Mouse (Mus musculus) brain, adult 2 months (tissue): ENCODE data around the gene Sfn.

Experiments used
- DNase-seq: peaks from one replicate; pipeline ENCODE4 v3.0.0; 2011; ENCODE audit warnings: low read depth, low spot score

Gene Sfn

DNA sequence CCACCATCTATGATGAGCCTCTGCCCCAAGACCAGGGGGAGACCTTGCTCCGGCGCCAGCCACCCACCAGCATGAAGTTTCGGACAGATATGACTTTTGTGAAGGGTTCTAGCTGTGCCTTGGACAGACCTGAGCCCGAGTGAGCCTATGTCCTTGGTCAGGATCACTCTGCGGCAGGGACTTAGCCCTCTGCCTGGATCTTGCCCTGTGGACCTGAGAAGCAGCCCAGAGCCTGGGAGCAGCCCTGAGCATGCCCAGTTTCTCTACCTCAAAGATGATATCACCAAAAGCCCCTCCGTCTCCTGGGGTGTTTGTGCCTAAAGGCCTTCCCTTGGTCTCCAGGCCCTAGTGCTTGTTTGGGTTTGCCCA, 18.3 kb downstream of the Sfn start:
- DNase-seq: no peak

DNA sequence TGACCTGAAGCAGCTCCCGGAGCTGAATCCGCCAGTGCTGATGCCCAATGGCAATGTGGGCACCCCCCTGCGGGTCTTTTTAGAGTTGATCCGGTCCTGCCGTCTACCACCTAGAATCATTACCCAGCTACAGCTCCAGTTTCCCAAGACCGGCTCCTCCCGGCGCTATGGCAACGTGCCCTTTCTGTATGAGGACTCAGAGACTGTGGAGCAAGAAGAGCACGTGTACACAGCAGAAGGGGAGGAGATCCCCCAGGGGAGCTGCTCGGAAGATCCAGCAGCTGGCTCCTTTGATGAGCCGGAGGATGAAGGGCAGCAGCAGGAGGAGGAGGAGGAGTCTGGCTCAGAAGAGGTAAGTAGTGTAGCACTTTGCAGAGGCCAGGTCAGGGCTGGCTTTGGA, 24.0 kb downstream of the Sfn start:
- no peak for DNase-seq

DNA sequence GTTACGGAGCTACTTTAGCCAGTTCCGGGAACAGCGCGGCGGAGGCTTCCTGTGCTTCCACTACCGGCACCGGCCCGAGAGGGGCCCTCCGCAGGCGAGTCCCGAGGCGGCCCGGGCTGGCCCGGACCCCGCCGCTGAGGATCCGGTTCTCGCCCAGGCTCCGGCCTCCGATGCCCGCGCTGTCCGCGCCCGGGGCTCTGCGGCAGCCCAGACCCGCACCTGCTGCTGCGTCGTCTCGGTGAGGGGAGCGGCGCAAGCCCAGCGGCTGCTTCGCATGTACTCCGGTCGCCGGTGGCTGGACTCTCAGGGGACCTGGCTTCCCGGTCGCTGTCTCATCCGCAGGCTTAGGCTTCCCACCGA, 27.1 kb downstream of the Sfn start:
- DNase-seq: no peak

GRCm38 (mm10) chr4:133574070-133574842, 27.7 kb downstream of the Sfn start, which contains the start of gene Gpatch3:
Gene Gpatch3 (plus strand): TSS chr4:133574745.
- DNase-seq: peak; percentile 97

DNA sequence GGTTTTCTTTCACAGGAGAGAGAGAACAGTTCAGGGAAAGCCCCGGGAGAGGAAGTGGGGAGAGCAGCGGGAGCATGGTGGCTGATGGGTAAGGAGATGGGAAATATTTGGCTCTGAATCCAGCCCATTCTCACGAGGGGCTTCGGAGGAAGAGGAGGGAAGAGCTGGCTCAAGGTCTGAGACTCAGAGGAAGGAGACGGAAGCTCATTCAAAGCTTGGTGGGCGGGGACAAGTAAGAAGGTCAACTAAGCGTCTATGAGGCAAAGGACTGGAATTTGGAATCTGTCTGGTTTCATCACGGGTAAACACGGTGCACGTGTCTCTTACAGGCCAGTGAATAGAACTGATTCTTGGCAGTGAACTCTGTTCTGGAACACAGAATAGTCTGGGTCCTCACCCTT, 31.9 kb downstream of the Sfn start:
- DNase-seq: no peak

DNA sequence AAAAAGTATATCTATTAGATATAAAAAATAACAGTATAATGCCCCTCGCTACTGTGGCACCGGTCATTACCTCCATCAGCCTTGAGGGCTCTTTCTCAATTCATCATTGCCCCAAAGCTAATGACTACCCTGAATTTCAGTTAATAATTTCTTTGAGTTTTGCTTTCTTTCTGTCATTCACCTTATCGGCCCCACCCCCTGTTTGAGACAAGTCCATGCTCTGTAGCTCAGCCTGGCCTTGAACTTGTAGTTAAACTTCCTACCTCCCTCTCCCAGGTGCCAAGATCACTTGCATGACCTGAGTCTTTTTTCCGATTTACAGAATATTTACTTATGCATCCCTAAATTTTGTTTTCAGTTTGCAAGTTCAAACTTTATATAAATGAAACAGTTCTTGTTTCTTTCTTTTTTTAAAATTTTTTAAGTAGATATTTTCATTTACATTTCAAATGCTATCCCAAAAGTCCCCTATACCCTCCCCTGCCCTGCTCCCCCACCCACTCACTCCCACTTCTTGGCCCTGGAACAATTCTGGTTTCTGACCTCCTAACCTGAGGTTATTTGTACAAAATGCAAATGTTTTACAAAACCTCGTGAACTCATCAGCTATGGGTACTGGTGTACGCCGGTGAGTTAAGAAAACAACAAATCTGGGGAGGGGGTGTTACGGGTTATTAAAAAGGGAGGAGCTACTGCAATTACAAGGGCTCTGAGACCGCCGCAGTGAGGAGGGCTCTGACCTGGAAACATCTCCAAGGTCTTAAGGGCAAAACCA, 32.5 kb downstream of the Sfn start:
- DNase-seq: no peak

- DNase-seq: no peak
These were observed 34.7 kb downstream of the Sfn start for GRCm38 (mm10) chr4:133567251-133567650.

- DNase-seq: peak; percentile 89
These were observed 38.8 kb downstream of the Sfn start for GRCm38 (mm10) chr4:133563123-133563571.

DNA sequence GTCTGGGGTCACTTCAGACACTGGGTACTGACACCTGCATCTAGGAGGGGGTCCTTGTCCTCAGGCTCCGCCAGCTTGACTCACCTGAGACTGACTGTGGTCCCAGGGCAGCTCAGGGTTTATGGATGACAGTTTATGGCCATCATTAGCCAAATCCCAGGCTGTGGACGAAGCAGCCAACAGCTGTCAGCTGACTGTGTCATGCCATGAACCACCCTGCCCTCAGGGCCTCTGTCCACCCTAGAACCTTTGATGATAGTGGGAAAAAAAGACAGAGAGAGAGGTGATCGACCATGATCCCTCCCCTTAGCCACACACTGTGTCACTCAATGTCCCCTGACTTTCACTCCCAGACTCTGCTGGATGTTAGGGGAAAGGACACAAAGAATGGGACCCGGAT, 40.3 kb downstream of the Sfn start:
- no peak for DNase-seq

GRCm38 (mm10) chr4:133559846-133560245, 42.1 kb downstream of the Sfn start:
- DNase-seq: no peak

GRCm38 (mm10) chr4:133557041-133557717, 44.8 kb downstream of the Sfn start:
- DNase-seq: no peak

GRCm38 (mm10) chr4:133553448-133554330, 48.3 kb downstream of the Sfn start:
- peak; percentile 9 for DNase-seq

GRCm38 (mm10) chr4:133552768-133553447, 49.1 kb downstream of the Sfn start, which contains the start of gene Nr0b2:
Gene Nr0b2 (plus strand): TSS chr4:133553376.
- no peak for DNase-seq

- DNase-seq: no peak
These were observed 49.9 kb downstream of the Sfn start for GRCm38 (mm10) chr4:133552029-133552428.
